Mouse (Mus musculus) lung, embryonic 14.5 days (tissue): ENCODE measurements around the gene Mrpl53. TPM values are rescaled to one million over a fixed set of nuclear protein-coding genes. Genes with fewer than 3 reads are reported as not detected.

Source experiments
- ATAC-seq: fragments of 200-750 bp; cut with Nextera tagmentation; 2 replicates; pipeline ENCODE4 v1.8.0; 2017; ENCODE audit warnings: mild to moderate bottlenecking, moderate TSS enrichment, moderate library complexity; ENCODE audit not compliant: insufficient read depth
- DNase-seq: peaks from one replicate; pipeline ENCODE4 v3.0.0-alpha.2; 2015
- H3K27ac ChIP-seq: fragments of 300-500 bp; sonication (generic); 2 replicates; pipeline ENCODE4 v1.5.1; 2014; ENCODE audit warnings: low read depth, mild to moderate bottlenecking, moderate library complexity
- H3K27me3 ChIP-seq: fragments of 300-500 bp; sonication (generic); 2 replicates; pipeline ENCODE4 v1.6.1; 2014; ENCODE audit warnings: low read length, control low read depth; ENCODE audit not compliant: insufficient read depth
- H3K36me3 ChIP-seq: fragments of 300-500 bp; sonication (generic); 2 replicates; pipeline ENCODE4 v1.6.1; 2014; ENCODE audit warnings: control low read depth; ENCODE audit not compliant: insufficient read depth
- H3K4me1 ChIP-seq: fragments of 300-500 bp; sonication (generic); 2 replicates; pipeline ENCODE4 v1.6.1; 2014; ENCODE audit warnings: antibody characterized with exemption, control low read depth; ENCODE audit not compliant: insufficient read depth
- H3K4me2 ChIP-seq: fragments of 300-500 bp; sonication (generic); 2 replicates; pipeline ENCODE4 v1.6.1; 2014; ENCODE audit warnings: mild to moderate bottlenecking
- H3K4me3 ChIP-seq: fragments of 300-500 bp; sonication (generic); 2 replicates; pipeline ENCODE4 v1.5.1; 2014; ENCODE audit warnings: low read depth, low read length
- H3K9ac ChIP-seq: fragments of 300-500 bp; sonication (generic); 2 replicates; pipeline ENCODE4 v1.6.1; 2014
- H3K9me3 ChIP-seq: fragments of 300-500 bp; sonication (generic); 2 replicates; pipeline ENCODE4 v1.6.1; 2016; ENCODE audit warnings: low read depth, low read length, control low read depth
- CTCF ChIP-seq: IDR thresholded peaks from 2 replicates; pipeline ENCODE4 v1.5.1; 2016; ENCODE audit warnings: antibody characterized with exemption, low read depth
- WGBS: fragments of 180-500 bp; shearing (Covaris S2); extraction: QIAGEN DNeasy Blood & Tissue Kit; methylation state at CpG from one replicate; pipeline ENCODE4 v1.1.7; 2014; 5-methylcytosine and 5-hydroxymethylcytosine counted together
- polyA plus RNA-seq: library from polyadenylated mRNA; unstranded; fragments of >200 nt; fragmentation: Nextera tagmentation; extraction: Ambion mirVana; gene quantifications from 2 replicates; pipeline ENCODE4 v1.2.1, GENCODE M21; 2014

The Mrpl53 gene
- polyA plus RNA-seq, 1 experiment from 2014 or later: 134 TPM

DNA sequence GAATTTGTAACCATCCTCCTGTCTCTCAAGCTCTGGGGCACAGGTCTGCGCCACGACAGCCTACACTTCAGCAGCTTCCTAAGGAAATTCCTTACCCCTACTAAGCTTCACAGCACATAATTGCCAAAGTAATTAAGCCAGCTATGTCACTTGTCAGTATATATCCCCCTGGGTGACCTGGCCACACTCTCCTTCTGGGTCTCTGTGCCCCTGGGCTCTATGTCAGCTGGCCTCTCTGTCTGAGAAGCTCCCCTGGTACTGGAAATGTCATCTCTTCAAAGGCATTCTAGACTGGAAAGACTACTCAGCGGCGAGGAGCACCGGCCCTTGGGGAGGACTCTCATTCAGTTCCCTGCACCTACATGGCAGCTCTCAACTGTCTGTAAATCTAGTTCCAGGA, 14.1 kb downstream of the Mrpl53 start:
- no peak for TF ChIP-seq CTCF
- H3K4me2 ChIP-seq: peak overlapping the region; percentile 98
- H3K36me3 ChIP-seq: peaks cover 19% of the 10 kb centered on the region
- H3K27me3 ChIP-seq: no peaks in the 10 kb centered on the region
- peak overlapping the region; percentile 79 for H3K4me3 ChIP-seq
- peaks cover 13% of the 10 kb centered on the region for H3K4me1 ChIP-seq
- WGBS: 73% methylated on average over 5 of the region's 5 CpGs
- ATAC-seq (no peak), DNase-seq (no peak)
- H3K9me3 ChIP-seq: no peaks in the 10 kb centered on the region
- H3K9ac ChIP-seq: peak overlapping the region; percentile 88
- peak overlapping the region; percentile 98; the same call in 1 of the 2 replicates for H3K27ac ChIP-seq

DNA sequence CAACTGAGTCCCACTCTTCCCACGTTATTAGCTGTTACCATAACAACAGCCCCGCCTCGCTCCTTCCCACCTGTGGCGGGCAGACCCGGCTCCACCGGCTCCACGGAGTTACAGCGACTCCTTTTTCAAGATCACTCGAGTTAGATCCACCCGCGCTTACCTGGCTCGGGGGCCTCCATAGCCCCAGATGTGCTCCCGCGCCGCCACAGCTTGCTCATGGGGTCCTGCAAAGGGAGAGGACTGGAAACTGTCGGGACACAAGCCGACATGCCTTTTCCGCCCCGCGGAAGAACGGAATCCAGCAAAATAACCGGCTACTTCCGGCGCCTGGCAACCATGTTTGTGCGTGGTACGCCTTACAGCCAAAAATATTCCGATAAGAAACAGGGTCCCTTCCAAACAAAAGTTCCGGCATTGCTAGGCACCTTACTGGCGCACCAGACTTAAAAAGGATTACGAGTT, 16.0 kb downstream of the Mrpl53 start:
- H3K27ac ChIP-seq: peak overlapping the region; percentile 70; the same call in 1 of the 2 replicates
- H3K27me3 ChIP-seq: no peaks in the 10 kb centered on the region
- H3K4me3 ChIP-seq: peak overlapping the region; percentile 75
- H3K4me2 ChIP-seq: peak overlapping the region; percentile 94
- DNase-seq (peak; percentile 98), ATAC-seq (peak; percentile 2; the same call in 1 of the 2 replicates)
- peak overlapping the region; percentile 67 for H3K9ac ChIP-seq
- no peaks in the 10 kb centered on the region for H3K9me3 ChIP-seq
- peaks cover 2% of the 10 kb centered on the region; the same call in 1 of the 2 replicates for H3K36me3 ChIP-seq
- WGBS: under 1% methylated on average over 30 of the region's 30 CpGs
- TF ChIP-seq CTCF: no peak
- H3K4me1 ChIP-seq: peaks cover 13% of the 10 kb centered on the region; the same call in 1 of the 2 replicates

DNA sequence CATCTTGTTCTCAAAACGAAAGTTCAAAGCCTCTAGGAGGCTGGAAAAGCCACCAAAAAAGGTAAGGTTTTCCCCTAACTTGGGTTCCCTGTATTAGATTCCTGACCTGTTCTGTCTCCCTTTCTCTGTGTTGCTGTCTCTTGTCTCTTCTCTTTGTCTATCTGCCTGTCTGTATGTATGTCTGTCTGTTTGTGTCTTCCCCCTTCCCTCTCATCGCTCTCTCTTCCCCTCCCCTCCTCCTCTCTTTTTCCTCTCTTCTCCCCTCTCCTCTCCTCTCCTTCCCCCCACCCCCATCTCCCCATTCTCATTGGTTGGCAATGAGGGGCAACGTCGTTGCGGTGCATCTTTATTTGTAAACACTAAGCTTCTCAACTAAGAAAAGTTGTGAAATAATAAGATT, 16.5 kb downstream of the Mrpl53 start, which contains the start of gene Ino80b:
Gene Ino80b, minus strand, starts transcription at position 101 of the 400 bp plus-strand sequence.
- TF ChIP-seq CTCF: no peak
- DNase-seq (no peak), ATAC-seq (no peak)
- H3K9ac ChIP-seq: peak within 1 kb of the TSS; percentile 67
- 19% methylated on average over 5 of the region's 5 CpGs for WGBS
- H3K4me3 ChIP-seq: peak within 1 kb of the TSS; percentile 75
- peak within 1 kb of the TSS; percentile 70; the same call in 1 of the 2 replicates for H3K27ac ChIP-seq
- no peaks in the 10 kb centered on the region for H3K9me3 ChIP-seq
- peak within 1 kb of the TSS; percentile 94 for H3K4me2 ChIP-seq
- H3K27me3 ChIP-seq: no peaks in the 10 kb centered on the region
- H3K4me1 ChIP-seq: peaks cover 10% of the 10 kb centered on the region; the same call in 1 of the 2 replicates
- H3K36me3 ChIP-seq: 0 out of 2 replicates have a peak, but pooled peaks cover 2% of the 10 kb centered on the region

DNA sequence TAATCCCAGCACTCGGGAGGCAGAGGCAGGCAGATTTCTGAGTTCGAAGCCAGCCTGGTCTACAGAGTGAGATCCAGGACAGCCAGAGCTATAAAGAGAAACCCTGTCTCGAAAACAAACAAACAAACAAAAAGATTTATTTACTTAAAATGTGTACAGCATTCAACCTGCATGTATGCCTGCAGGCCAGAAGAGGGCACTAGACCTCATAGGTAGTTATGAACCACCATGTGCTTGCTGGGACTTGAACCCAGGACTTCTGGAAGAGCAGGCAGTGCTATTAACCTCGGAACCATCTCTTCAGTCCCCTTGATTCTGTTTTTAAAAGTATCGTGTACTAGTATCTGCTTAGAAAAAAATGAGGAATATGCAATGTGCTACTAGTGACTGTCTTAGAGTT, 18.6 kb downstream of the Mrpl53 start:
- no peak overlapping the region for H3K4me2 ChIP-seq
- no peak overlapping the region for H3K9ac ChIP-seq
- DNase-seq (no peak), ATAC-seq (no peak)
- H3K4me1 ChIP-seq: peaks cover 13% of the 10 kb centered on the region
- 0 out of 2 replicates have a peak, but pooled peaks cover 2% of the 10 kb centered on the region for H3K36me3 ChIP-seq
- TF ChIP-seq CTCF: peak; percentile 18
- WGBS: 89% methylated on average over 5 of the region's 5 CpGs
- H3K4me3 ChIP-seq: no peak overlapping the region
- no peak overlapping the region for H3K27ac ChIP-seq
- no peaks in the 10 kb centered on the region for H3K27me3 ChIP-seq
- no peaks in the 10 kb centered on the region for H3K9me3 ChIP-seq

DNA sequence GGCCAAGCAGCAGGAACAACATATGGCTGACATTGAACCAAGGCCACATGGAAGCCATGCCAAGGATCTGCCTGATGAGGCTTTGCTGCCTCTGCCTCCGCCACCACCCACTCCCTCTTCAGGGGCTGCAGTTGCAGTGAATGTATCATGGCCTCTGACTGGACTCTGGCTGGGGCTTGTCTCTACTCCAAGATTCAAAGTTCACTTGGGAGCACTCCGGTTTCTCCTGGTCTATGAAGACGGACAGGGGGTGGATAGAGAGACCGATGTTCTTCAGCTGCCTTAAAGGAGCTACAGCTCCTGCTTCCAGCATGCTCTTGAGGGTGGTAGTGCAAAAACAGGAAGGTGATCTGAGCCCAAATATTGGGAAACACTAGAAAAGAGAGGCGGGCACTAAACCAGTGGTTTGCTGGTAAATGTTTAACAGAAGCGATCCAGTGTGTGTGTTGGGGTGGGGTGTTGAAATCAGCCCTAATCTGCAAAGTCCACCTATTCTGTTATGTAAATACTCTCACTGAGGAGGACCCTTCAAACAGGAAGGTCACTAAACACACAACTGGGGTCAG, 22.7 kb downstream of the Mrpl53 start:
- 47% methylated on average over 6 of the region's 6 CpGs for WGBS
- DNase-seq: no peak
- Histone ChIP-seq H3K27ac (peak overlapping the region; percentile 69; the same call in 1 of the 2 replicates), H3K9ac (no peak overlapping the region), H3K4me1 (peaks cover 17% of the 10 kb centered on the region), H3K36me3 (no peaks in the 10 kb centered on the region), H3K27me3 (no peaks in the 10 kb centered on the region), H3K4me2 (0 out of 2 replicates have a peak overlapping the region, but pooled peaks have one; percentile 20), H3K4me3 (no peak overlapping the region), H3K9me3 (no peaks in the 10 kb centered on the region)
- no peak for TF ChIP-seq CTCF
- ATAC-seq: no peak

DNA sequence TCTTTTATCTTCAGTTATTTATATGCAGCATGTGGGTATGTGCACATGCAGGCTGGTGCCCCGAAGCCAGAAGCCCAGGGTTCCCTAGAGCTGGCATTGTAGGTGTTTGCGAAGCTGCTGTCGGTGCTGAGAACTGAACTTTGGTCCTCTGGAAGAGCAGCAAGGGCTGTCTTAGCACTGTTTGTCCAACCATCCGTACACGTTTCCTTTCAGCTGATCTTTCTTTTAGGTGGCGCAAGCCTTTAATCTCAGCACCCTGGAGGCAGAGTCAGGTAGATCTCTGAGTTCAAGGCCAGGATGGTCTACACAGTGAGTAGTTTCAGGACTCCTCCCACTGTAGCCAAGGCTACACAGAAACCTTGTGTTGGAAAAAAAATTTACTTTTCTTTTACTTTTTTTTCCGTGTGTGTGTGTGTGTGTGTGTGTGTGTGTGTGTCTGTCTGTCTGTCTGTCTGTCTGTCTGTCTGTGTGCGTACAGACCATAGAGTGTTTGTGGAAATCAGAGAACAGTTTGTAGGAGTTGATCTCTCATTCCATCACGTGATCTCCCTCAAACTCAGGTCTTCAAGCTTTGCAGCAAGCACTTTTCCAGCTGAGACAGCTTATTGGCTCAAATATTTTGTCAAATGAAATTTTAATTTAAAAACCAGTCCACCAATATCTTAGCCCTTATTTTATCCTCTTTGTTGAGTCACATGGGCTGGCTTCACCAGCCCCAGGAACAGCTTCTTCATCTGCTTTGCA, 23.5 kb downstream of the Mrpl53 start:
- no peak overlapping the region for H3K4me2 ChIP-seq
- H3K27ac ChIP-seq: no peak overlapping the region; the same call in 1 of the 2 replicates
- no peaks in the 10 kb centered on the region for H3K36me3 ChIP-seq
- no peak overlapping the region for H3K4me3 ChIP-seq
- H3K27me3 ChIP-seq: no peaks in the 10 kb centered on the region
- WGBS: 73% methylated on average over 9 of the region's 9 CpGs
- peaks cover 17% of the 10 kb centered on the region for H3K4me1 ChIP-seq
- H3K9ac ChIP-seq: no peak overlapping the region
- no peak for TF ChIP-seq CTCF
- DNase-seq (no peak), ATAC-seq (no peak)
- H3K9me3 ChIP-seq: no peaks in the 10 kb centered on the region

DNA sequence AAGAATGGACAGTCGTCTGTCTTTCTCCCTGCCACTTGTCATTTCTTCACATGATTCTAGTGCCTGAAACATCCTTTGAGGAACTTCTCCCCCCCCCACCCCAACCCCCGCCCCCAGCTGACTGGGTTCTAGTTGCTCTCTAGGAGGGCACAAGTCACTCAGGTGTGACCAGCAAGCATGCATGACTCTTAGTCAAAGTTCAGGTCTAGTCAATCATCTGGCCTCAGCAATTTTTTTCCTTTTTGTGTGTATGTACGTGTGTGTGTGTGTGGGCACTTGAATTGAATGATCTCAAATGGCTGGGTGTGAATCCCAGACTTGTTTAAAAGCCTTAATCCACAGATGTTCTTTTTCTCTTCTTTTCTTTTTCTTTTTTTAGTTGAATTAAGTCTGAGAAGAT, 25.4 kb downstream of the Mrpl53 start:
- Histone ChIP-seq H3K9ac (no peak overlapping the region), H3K36me3 (no peaks in the 10 kb centered on the region), H3K4me2 (no peak overlapping the region), H3K27me3 (no peaks in the 10 kb centered on the region), H3K4me1 (peaks cover 23% of the 10 kb centered on the region), H3K27ac (no peak overlapping the region), H3K9me3 (no peaks in the 10 kb centered on the region), H3K4me3 (no peak overlapping the region)
- TF ChIP-seq CTCF: no peak
- WGBS: 56% methylated on average over 3 of the region's 3 CpGs
- ATAC-seq: no peak
- no peak for DNase-seq
